Mouse (Mus musculus) neural tube, embryonic 11.5 days (tissue): ENCODE results near the gene Tmem11. TPM values are rescaled to one million over a fixed set of nuclear protein-coding genes. Genes with fewer than 3 reads are reported as not detected.
"Not testable (repeated sequence)": the region's sequence is repeated elsewhere in the genome, so short reads cannot be mapped to it uniquely, and the experiment has no call there.

Experiments
- ATAC-seq: fragments of 200-750 bp; cut with Nextera tagmentation; 2 replicates; pipeline ENCODE4 v1.8.0; 2017; ENCODE audit warnings: moderate number of reproducible peaks, mild to moderate bottlenecking, moderate TSS enrichment, moderate library complexity; ENCODE audit not compliant: insufficient read depth, low FRiP score, low TSS enrichment
- DNase-seq: peaks from one replicate; pipeline ENCODE4 v3.0.0-alpha.2; 2015; ENCODE audit warnings: low spot score
- H3K27ac ChIP-seq: fragments of 300-500 bp; sonication (generic); 2 replicates; pipeline ENCODE4 v1.5.1; 2014; ENCODE audit warnings: low read depth, mild to moderate bottlenecking, low read length
- H3K27me3 ChIP-seq: fragments of 300-500 bp; sonication (generic); 2 replicates; pipeline ENCODE4 v1.6.1; 2014; ENCODE audit warnings: mild to moderate bottlenecking, low read length, mixed read lengths; ENCODE audit not compliant: control insufficient read depth, insufficient read depth
- H3K36me3 ChIP-seq: fragments of 300-500 bp; sonication (generic); 2 replicates; pipeline ENCODE4 v1.6.1; 2014; ENCODE audit warnings: mild to moderate bottlenecking, low read length, moderate library complexity, mixed read lengths; ENCODE audit not compliant: control insufficient read depth, insufficient read depth
- H3K4me1 ChIP-seq: fragments of 300-500 bp; sonication (generic); 2 replicates; pipeline ENCODE4 v1.6.1; 2014; ENCODE audit warnings: low read length, mixed read lengths; ENCODE audit not compliant: control insufficient read depth, insufficient read depth
- H3K4me2 ChIP-seq: fragments of 300-500 bp; sonication (generic); 2 replicates; pipeline ENCODE4 v1.6.1; 2014; ENCODE audit warnings: low read depth, mild to moderate bottlenecking, moderate library complexity
- H3K4me3 ChIP-seq: fragments of 300-500 bp; sonication (generic); 2 replicates; pipeline ENCODE4 v1.5.1; 2014; ENCODE audit warnings: low read depth, low read length
- H3K9ac ChIP-seq: fragments of 300-500 bp; sonication (generic); 2 replicates; pipeline ENCODE4 v1.6.1; 2014; ENCODE audit warnings: mild to moderate bottlenecking, low read length
- H3K9me3 ChIP-seq: fragments of 300-500 bp; sonication (generic); 2 replicates; pipeline ENCODE4 v1.6.1; 2016; ENCODE audit warnings: low read length; ENCODE audit not compliant: control insufficient read depth
- WGBS: fragments of 180-500 bp; shearing (Covaris S2); extraction: QIAGEN DNeasy Blood & Tissue Kit; methylation state at CpG from one replicate; pipeline ENCODE4 v1.1.7; 2014; 5-methylcytosine and 5-hydroxymethylcytosine counted together
- polyA plus RNA-seq: library from polyadenylated mRNA; unstranded; fragments of >200 nt; fragmentation: Nextera tagmentation; extraction: Ambion mirVana; gene quantifications from 2 replicates; pipeline ENCODE4 v1.2.1, GENCODE M21; 2014

The Tmem11 gene
- polyA plus RNA-seq, 1 experiment from 2014 or later: 64.7 TPM

DNA sequence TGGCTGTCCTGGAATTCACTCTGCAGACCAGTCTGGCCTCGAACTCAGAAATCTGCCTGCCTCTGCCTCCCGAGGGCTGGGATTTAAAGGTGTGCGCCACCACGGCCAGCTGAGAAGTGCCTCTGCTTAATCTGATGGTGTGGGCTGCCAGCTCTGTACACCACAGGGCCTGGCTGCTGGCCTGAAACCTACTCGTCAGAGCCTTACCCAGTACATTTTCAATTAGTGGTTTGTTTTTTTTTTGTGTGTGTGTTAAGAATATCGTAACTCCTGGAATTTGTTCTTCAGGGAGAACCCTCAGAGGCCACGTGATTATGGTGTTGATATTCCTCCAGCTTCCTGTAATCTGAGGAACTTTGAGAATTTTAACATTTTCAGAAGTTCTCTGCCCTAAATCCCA is 22.9 kb upstream of the Tmem11 start:
- DNase-seq: no peak
- peaks cover 10% of the 10 kb centered on the region; the same call in 1 of the 2 replicates for H3K36me3 ChIP-seq
- no peak overlapping the region for H3K4me3 ChIP-seq
- ATAC-seq: no peak
- H3K27ac ChIP-seq: no peak overlapping the region
- H3K27me3 ChIP-seq: no peaks in the 10 kb centered on the region
- no peak overlapping the region for H3K9ac ChIP-seq
- no peaks in the 10 kb centered on the region for H3K4me1 ChIP-seq
- WGBS: 86% methylated on average over 7 of the region's 7 CpGs
- no peaks in the 10 kb centered on the region for H3K9me3 ChIP-seq
- no peak overlapping the region for H3K4me2 ChIP-seq

DNA sequence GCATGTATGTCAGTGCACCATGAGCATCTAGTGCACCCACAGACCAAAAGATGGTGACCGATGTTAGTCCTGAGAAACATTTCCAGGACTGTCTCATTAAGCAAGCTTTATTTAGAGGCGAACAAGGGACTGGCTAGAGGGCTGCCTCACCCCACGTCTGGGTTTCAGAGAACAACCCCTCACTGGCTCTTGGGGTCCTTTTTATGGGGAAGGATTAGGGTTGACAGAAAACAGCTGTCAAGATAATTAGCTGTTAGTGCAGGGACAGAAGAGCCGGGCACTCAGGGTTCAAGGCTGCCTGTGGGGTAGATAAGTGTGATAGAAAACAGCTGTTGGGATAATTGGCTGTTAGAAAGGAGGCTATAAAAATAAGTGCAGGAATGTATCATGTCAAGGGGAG is 16.8 kb upstream of the Tmem11 start:
- Histone ChIP-seq H3K9me3 (no peaks in the 10 kb centered on the region), H3K9ac (no peak overlapping the region), H3K4me2 (no peak overlapping the region), H3K36me3 (no peaks in the 10 kb centered on the region), H3K27ac (no peak overlapping the region), H3K27me3 (no peaks in the 10 kb centered on the region), H3K4me1 (no peaks in the 10 kb centered on the region), H3K4me3 (no peak overlapping the region)
- DNase-seq: no peak
- WGBS: 40% methylated on average over 4 of the region's 4 CpGs
- no peak for ATAC-seq

- ATAC-seq (no peak), DNase-seq (no peak)
- Histone ChIP-seq H3K4me1 (no peaks in the 10 kb centered on the region), H3K4me3 (no peak overlapping the region), H3K9ac (no peak overlapping the region), H3K9me3 (no peaks in the 10 kb centered on the region), H3K36me3 (no peaks in the 10 kb centered on the region), H3K4me2 (no peak overlapping the region), H3K27me3 (no peaks in the 10 kb centered on the region), H3K27ac (no peak overlapping the region)
- WGBS: 40% methylated on average over 3 of the region's 3 CpGs
These were observed 11.7 kb upstream of the Tmem11 start for GRCm38 (mm10) chr11:60890744-60891143.

GRCm38 (mm10) chr11:60890286-60890685 is 11.2 kb upstream of the Tmem11 start:
- Histone ChIP-seq H3K27me3 (no peaks in the 10 kb centered on the region), H3K9me3 (no peaks in the 10 kb centered on the region), H3K4me1 (no peaks in the 10 kb centered on the region), H3K9ac (no peak overlapping the region), H3K4me2 (no peak overlapping the region), H3K4me3 (no peak overlapping the region), H3K27ac (no peak overlapping the region), H3K36me3 (no peaks in the 10 kb centered on the region)
- DNase-seq (no peak), ATAC-seq (no peak)
- WGBS: 63% methylated on average over 6 of the region's 6 CpGs

DNA sequence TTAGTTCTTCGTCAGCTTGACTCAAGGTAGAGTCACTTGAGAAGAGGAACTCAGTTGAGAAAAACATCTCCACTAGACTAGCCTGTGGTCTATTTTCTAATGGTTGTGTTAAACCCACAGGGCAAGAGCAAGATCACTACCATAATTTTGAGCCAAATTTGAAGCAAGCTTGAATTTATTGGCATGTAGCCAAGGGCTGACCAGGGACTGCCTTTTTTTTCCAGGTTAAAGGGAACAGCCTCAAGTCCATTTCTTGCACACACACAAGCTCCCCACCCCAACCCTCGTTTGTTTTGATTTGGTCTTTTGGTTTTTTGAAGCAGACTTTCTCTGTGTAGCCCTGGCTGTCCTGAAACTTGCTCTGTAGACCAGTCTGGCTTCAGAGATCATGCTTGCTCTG is 10.8 kb upstream of the Tmem11 start:
- H3K27ac ChIP-seq: no peak overlapping the region

DNA sequence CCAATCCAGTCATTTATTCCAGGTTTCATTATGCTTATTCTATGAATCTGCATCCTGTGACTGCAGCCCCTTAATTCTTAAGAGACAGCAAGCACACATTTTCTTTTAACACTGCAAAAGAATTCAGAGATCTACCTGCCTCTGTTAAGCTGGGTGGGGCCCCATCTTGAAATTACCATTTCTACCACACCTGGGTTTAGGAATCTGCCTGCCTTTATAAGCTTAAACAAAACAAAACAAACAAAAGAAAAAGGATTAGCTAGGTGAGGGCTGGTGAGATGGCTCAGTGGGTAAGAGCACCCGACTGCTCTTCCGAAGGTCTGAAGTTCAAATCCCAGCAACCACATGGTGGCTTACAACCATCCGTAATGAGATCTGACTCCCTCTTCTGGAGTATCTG is 7.9 kb upstream of the Tmem11 start:
- H3K4me3 ChIP-seq, H3K9ac ChIP-seq, H3K4me1 ChIP-seq, H3K4me2 ChIP-seq, H3K27ac ChIP-seq, H3K9me3 ChIP-seq, ATAC-seq, DNase-seq, H3K36me3 ChIP-seq, H3K27me3 ChIP-seq: not testable (repeated sequence)
- WGBS: 84% methylated on average over 2 of the region's 3 CpGs

More for the DNA sequence above, 10.8 kb upstream of the Tmem11 start:
- Histone ChIP-seq H3K4me1 (no peaks in the 10 kb centered on the region), H3K9me3 (no peaks in the 10 kb centered on the region), H3K36me3 (no peaks in the 10 kb centered on the region), H3K4me2 (no peak overlapping the region), H3K9ac (no peak overlapping the region), H3K4me3 (no peak overlapping the region), H3K27me3 (no peaks in the 10 kb centered on the region)
- DNase-seq (no peak), ATAC-seq (no peak)
- WGBS: 71% methylated on average over 2 of the region's 2 CpGs

DNA sequence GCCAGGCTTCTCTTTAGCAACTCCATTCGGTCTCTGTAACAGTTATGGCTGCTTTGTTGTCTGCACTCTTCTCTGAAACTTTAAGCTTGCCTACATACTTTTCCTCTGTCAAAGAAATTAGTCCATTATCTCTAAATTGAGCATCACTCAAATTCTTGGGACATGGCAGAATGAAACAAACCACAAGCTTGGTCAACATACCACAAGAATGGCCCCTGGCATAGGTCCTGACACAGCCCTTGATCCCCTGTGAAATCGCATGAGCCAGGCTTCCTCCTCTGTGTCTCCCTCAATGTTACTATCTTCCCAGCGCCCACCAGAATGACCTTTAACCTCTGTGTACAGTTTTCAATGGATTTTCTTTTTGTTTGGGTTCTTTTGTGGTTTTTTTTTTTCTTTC is 3.3 kb upstream of the Tmem11 start:
- 75% methylated on average over 3 of the region's 3 CpGs for WGBS
- no peaks in the 10 kb centered on the region for H3K27me3 ChIP-seq
- no peaks in the 10 kb centered on the region for H3K9me3 ChIP-seq
- H3K4me1 ChIP-seq: no peaks in the 10 kb centered on the region
- DNase-seq (no peak), ATAC-seq (no peak)
- H3K36me3 ChIP-seq: no peaks in the 10 kb centered on the region
- H3K4me2 ChIP-seq: no peak overlapping the region
- H3K4me3 ChIP-seq: no peak overlapping the region
- H3K9ac ChIP-seq: no peak overlapping the region
- H3K27ac ChIP-seq: no peak overlapping the region

DNA sequence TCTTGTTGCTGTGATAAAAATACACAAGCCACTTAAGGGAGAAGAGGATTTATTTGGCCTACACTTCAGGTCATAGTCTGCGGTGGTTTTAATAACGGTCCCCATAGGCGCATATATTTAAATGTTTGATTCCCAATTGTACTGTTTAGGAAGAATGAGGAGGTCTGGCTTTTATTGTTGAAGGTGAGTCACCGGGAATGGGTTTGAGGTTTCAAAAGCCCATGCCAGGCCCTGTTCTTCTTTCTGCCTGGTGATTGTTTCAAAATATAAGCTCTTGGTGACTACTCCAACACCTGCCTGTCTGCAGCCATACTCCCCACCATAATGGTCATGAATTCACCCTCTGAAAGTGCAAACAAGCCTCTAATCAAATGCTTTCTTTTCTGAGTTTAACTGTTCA is 1.5 kb upstream of the Tmem11 start:
- Histone ChIP-seq H3K4me2 (no peak overlapping the region), H3K36me3 (no peaks in the 10 kb centered on the region), H3K9ac (no peak overlapping the region), H3K27me3 (no peaks in the 10 kb centered on the region), H3K9me3 (no peaks in the 10 kb centered on the region), H3K4me3 (no peak overlapping the region), H3K27ac (no peak overlapping the region), H3K4me1 (peaks cover 7% of the 10 kb centered on the region)
- no peak for DNase-seq
- no peak for ATAC-seq
- WGBS: 93% methylated on average over 4 of the region's 4 CpGs

DNA sequence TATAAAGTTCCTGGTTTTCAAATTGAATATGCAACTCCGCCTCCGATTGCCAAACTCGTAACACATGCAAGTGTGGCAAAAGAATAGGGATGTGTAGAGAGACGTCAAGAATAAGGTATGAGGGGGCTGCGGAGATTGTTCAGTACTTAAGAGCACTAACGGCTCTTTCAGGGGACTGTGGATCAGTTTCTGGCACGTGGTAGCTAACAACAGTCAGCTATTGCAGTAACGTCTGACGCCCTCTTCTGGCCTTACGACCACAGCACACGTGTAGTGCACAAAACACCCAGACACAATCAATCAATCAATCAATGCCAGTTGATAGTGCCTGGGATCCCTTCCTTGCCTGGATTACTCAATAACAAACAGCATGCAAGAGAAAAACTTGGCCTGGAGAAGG is 351 bp upstream of the Tmem11 start:
- peak; percentile 63 for DNase-seq
- no peak for ATAC-seq

More for the DNA sequence above, 351 bp upstream of the Tmem11 start:
- Histone ChIP-seq H3K9ac (peak overlapping the region; percentile 87), H3K9me3 (no peaks in the 10 kb centered on the region), H3K27me3 (no peaks in the 10 kb centered on the region), H3K4me3 (peak overlapping the region; percentile 99), H3K4me1 (peaks cover 7% of the 10 kb centered on the region), H3K36me3 (no peaks in the 10 kb centered on the region), H3K27ac (peak overlapping the region; percentile 72; the same call in 1 of the 2 replicates), H3K4me2 (peak overlapping the region; percentile 68)
- 2% methylated on average over 11 of the region's 11 CpGs for WGBS
